Mouse (Mus musculus) brain, embryonic 18.5 days (tissue): ENCODE results near the gene Maco1.
"Not testable (repeated sequence)": the region's sequence is repeated elsewhere in the genome, so short reads cannot be mapped to it uniquely, and the experiment has no call there.

Experiments used
- DNase-seq: peaks from one replicate; pipeline ENCODE4 v3.0.0-alpha.2; 2012; ENCODE audit warnings: low read depth, low spot score

Maco1 gene

GRCm38 (mm10) chr4:134814229-134814571, 38.9 kb downstream of the Maco1 start:
- no peak for DNase-seq

- DNase-seq = no peak
Observed at GRCm38 (mm10) chr4:134813406-134814228, 39.5 kb downstream of the Maco1 start.

- no peak for DNase-seq
Observed at GRCm38 (mm10) chr4:134804765-134805164, 48.4 kb downstream of the Maco1 start.

GRCm38 (mm10) chr4:134802765-134803164, 50.4 kb downstream of the Maco1 start:
- DNase-seq = no peak

- DNase-seq = no peak
Observed at GRCm38 (mm10) chr4:134802155-134802554, 51.0 kb downstream of the Maco1 start.

GRCm38 (mm10) chr4:134800693-134801092, 52.5 kb downstream of the Maco1 start:
- DNase-seq = no peak

GRCm38 (mm10) chr4:134800098-134800497, 53.0 kb downstream of the Maco1 start:
- no peak for DNase-seq

- DNase-seq = no peak
Observed at GRCm38 (mm10) chr4:134799272-134799671, 53.9 kb downstream of the Maco1 start.

GRCm38 (mm10) chr4:134798861-134799260, 54.3 kb downstream of the Maco1 start:
- no peak for DNase-seq

GRCm38 (mm10) chr4:134797621-134798020, 55.5 kb downstream of the Maco1 start:
- no peak for DNase-seq

GRCm38 (mm10) chr4:134796581-134797361, 56.4 kb downstream of the Maco1 start:
- no peak for DNase-seq

GRCm38 (mm10) chr4:134795819-134796485, 57.2 kb downstream of the Maco1 start:
- no peak for DNase-seq

GRCm38 (mm10) chr4:134794959-134795358, 58.2 kb downstream of the Maco1 start:
- DNase-seq = not testable (repeated sequence)

GRCm38 (mm10) chr4:134793213-134793956, 59.8 kb downstream of the Maco1 start:
- DNase-seq = no peak

GRCm38 (mm10) chr4:134791731-134792130, 61.4 kb downstream of the Maco1 start:
- no peak for DNase-seq

- DNase-seq = no peak
Observed at GRCm38 (mm10) chr4:134786946-134787345, 66.2 kb downstream of the Maco1 start.

GRCm38 (mm10) chr4:134784701-134785100, 68.4 kb downstream of the Maco1 start:
- no peak for DNase-seq

GRCm38 (mm10) chr4:134779136-134779934, 73.8 kb downstream of the Maco1 start:
- DNase-seq = no peak

- no peak for DNase-seq
Observed at GRCm38 (mm10) chr4:134776246-134776645, 76.9 kb downstream of the Maco1 start.

- no peak for DNase-seq
Observed at GRCm38 (mm10) chr4:134775234-134775944, 77.8 kb downstream of the Maco1 start.
